Mouse (Mus musculus): Measurements from ENCODE around the gene Ttc28.

The Ttc28 gene

GRCm38 (mm10) chr5:110879042-110879441 lies 561 bp upstream of the Ttc28 start:
- no peak for DNase-seq (ENCODE audit: low read depth, low spot score)

- DNase-seq (ENCODE audit: low read depth, low spot score): no peak
These were observed 9.0 kb downstream of the Ttc28 start for GRCm38 (mm10) chr5:110888596-110888995.

GRCm38 (mm10) chr5:110889945-110890344 lies 10.3 kb downstream of the Ttc28 start:
- DNase-seq (ENCODE audit: low read depth, low spot score): no peak

GRCm38 (mm10) chr5:110890561-110890960 lies 11.0 kb downstream of the Ttc28 start:
- no peak for DNase-seq (ENCODE audit: low read depth, low spot score)

GRCm38 (mm10) chr5:110897114-110897788 lies 17.6 kb downstream of the Ttc28 start:
- DNase-seq (ENCODE audit: low read depth, low spot score): no peak

- no peak for DNase-seq (ENCODE audit: low read depth, low spot score)
These were observed 18.6 kb downstream of the Ttc28 start for GRCm38 (mm10) chr5:110898169-110898568.

GRCm38 (mm10) chr5:110898785-110899184 lies 19.2 kb downstream of the Ttc28 start:
- DNase-seq (ENCODE audit: low read depth, low spot score): no peak

GRCm38 (mm10) chr5:110900331-110900730 lies 20.7 kb downstream of the Ttc28 start:
- no peak for DNase-seq (ENCODE audit: low read depth, low spot score)

GRCm38 (mm10) chr5:110906708-110907107 lies 27.1 kb downstream of the Ttc28 start:
- DNase-seq (ENCODE audit: low read depth, low spot score): no peak

- no peak for DNase-seq (ENCODE audit: low read depth, low spot score)
These were observed 29.3 kb downstream of the Ttc28 start for GRCm38 (mm10) chr5:110908879-110909278.

GRCm38 (mm10) chr5:110909955-110910589 lies 30.5 kb downstream of the Ttc28 start:
- DNase-seq (ENCODE audit: low read depth, low spot score): no peak

GRCm38 (mm10) chr5:110914859-110915258 lies 35.3 kb downstream of the Ttc28 start:
- DNase-seq (ENCODE audit: low read depth, low spot score): no peak

- DNase-seq (ENCODE audit: low read depth, low spot score): no peak
These were observed 36.6 kb downstream of the Ttc28 start for GRCm38 (mm10) chr5:110916241-110916640.

- DNase-seq (ENCODE audit: low read depth, low spot score): no peak
These were observed 39.9 kb downstream of the Ttc28 start for GRCm38 (mm10) chr5:110919541-110919940.

- no peak for DNase-seq (ENCODE audit: low read depth, low spot score)
These were observed 43.7 kb downstream of the Ttc28 start for GRCm38 (mm10) chr5:110923336-110923735.

- no peak for DNase-seq (ENCODE audit: low read depth, low spot score)
These were observed 45.0 kb downstream of the Ttc28 start for GRCm38 (mm10) chr5:110924636-110925035.

- DNase-seq (ENCODE audit: low read depth, low spot score): no peak
These were observed 46.2 kb downstream of the Ttc28 start for GRCm38 (mm10) chr5:110925804-110926203.

- no peak for DNase-seq (ENCODE audit: low read depth, low spot score)
These were observed 48.7 kb downstream of the Ttc28 start for GRCm38 (mm10) chr5:110928289-110928688.

- no peak for DNase-seq (ENCODE audit: low read depth, low spot score)
These were observed 49.7 kb downstream of the Ttc28 start for GRCm38 (mm10) chr5:110929306-110929705.

- DNase-seq (ENCODE audit: low read depth, low spot score): no peak
These were observed 57.0 kb downstream of the Ttc28 start for GRCm38 (mm10) chr5:110936606-110937005.

GRCm38 (mm10) chr5:110944326-110944725 lies 64.7 kb downstream of the Ttc28 start:
- DNase-seq (ENCODE audit: low read depth, low spot score): no peak

GRCm38 (mm10) chr5:110948476-110949399 lies 69.1 kb downstream of the Ttc28 start:
- no peak for DNase-seq (ENCODE audit: low read depth, low spot score)

Data from brain, embryonic 18.5 days (tissue).